Mouse (Mus musculus): Measurements from ENCODE around the gene Gm21987.
"Not testable (repeated sequence)": the region's sequence is repeated elsewhere in the genome, so short reads cannot be mapped to it uniquely, and the experiment has no call there.

The Gm21987 gene

GRCm38 (mm10) chr16:38346529-38347325, at the start of gene Gm21987, which contains the start of gene Cox17:
Gm21987 (plus strand) TSS chr16:38347040.
Cox17 (plus strand) TSS chr16:38346991.
- peak; percentile 97 for DNase-seq (ENCODE audit: low spot score)

GRCm38 (mm10) chr16:38298410-38298809, 48.4 kb upstream of the Gm21987 start:
- DNase-seq (ENCODE audit: low spot score), result no peak

- no peak for DNase-seq (ENCODE audit: low spot score)
These were observed 44.5 kb upstream of the Gm21987 start for GRCm38 (mm10) chr16:38302367-38302766.

GRCm38 (mm10) chr16:38304460-38305194, 42.2 kb upstream of the Gm21987 start:
- no peak for DNase-seq (ENCODE audit: low spot score)

GRCm38 (mm10) chr16:38306571-38307220, 40.1 kb upstream of the Gm21987 start:
- DNase-seq (ENCODE audit: low spot score), result peak; percentile 48

- no peak for DNase-seq (ENCODE audit: low spot score)
These were observed 39.6 kb upstream of the Gm21987 start for GRCm38 (mm10) chr16:38307221-38307605.

GRCm38 (mm10) chr16:38307651-38308050, 39.2 kb upstream of the Gm21987 start:
- DNase-seq (ENCODE audit: low spot score), result no peak

GRCm38 (mm10) chr16:38308195-38308594, 38.6 kb upstream of the Gm21987 start:
- DNase-seq (ENCODE audit: low spot score), result no peak

GRCm38 (mm10) chr16:38318492-38318891, 28.3 kb upstream of the Gm21987 start:
- DNase-seq (ENCODE audit: low spot score), result no peak

- DNase-seq (ENCODE audit: low spot score), result no peak
These were observed 27.8 kb upstream of the Gm21987 start for GRCm38 (mm10) chr16:38319087-38319486.

GRCm38 (mm10) chr16:38321452-38321935, 25.3 kb upstream of the Gm21987 start:
- DNase-seq (ENCODE audit: low spot score), result peak; percentile 83

- no peak for DNase-seq (ENCODE audit: low spot score)
These were observed 22.5 kb upstream of the Gm21987 start for GRCm38 (mm10) chr16:38324311-38324710.

GRCm38 (mm10) chr16:38326778-38327397, 20.0 kb upstream of the Gm21987 start:
- no peak for DNase-seq (ENCODE audit: low spot score)

- no peak for DNase-seq (ENCODE audit: low spot score)
These were observed 17.5 kb upstream of the Gm21987 start for GRCm38 (mm10) chr16:38329340-38329739.

GRCm38 (mm10) chr16:38334431-38334830, 12.4 kb upstream of the Gm21987 start:
- no peak for DNase-seq (ENCODE audit: low spot score)

GRCm38 (mm10) chr16:38338077-38338476, 8.8 kb upstream of the Gm21987 start:
- DNase-seq (ENCODE audit: low spot score), result not testable (repeated sequence)

GRCm38 (mm10) chr16:38341396-38342324, 5.2 kb upstream of the Gm21987 start, which contains the start of gene Maats1:
Maats1 (minus strand) TSS chr16:38342143.
- DNase-seq (ENCODE audit: low spot score), result peak; percentile 90

- DNase-seq (ENCODE audit: low spot score), result peak; percentile 71
These were observed 1.7 kb upstream of the Gm21987 start for GRCm38 (mm10) chr16:38344941-38345725.

GRCm38 (mm10) chr16:38347588-38347987, 748 bp downstream of the Gm21987 start:
- DNase-seq (ENCODE audit: low spot score), result no peak

GRCm38 (mm10) chr16:38348217-38348761, 1.4 kb downstream of the Gm21987 start:
- no peak for DNase-seq (ENCODE audit: low spot score)
